Comparison of ENCODE assay signal across 10 mouse cellular contexts in the genomic region with DNA sequence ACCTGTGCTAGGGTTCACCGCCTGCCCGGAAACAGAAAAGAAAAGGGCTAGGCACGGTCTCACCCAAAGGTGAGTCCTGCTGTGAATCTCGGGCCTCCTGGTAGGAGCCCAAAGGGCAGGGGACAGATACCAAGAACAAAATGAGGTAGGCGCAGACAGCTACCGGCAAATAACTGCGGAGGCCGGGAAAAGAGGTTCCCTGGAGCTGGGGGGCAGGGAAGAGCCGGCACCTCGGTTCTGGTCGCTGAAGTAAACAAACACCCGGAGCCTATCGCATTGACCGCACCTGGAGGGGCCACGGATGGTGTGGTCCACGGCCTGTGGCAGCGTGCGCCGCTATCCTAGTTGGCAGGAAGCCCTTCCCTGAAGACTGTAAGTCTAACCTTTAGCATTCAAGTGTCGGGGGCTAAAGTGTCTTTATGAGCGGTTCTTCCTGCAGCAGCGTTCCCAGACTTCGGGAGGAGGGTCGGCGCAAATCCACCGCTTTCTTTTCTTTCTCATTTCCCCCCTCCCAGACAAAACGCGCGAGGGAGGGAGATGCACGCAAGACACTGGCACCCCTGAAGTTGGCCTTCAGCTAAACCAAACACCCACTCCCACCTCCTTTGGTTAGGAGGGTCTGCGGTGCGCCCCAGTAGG.
DNase-seq lines count a peak whose midpoint lies in the region; ATAC-seq and TF ChIP-seq lines count a peak whose summit lies in the region.
"Had no signal": no experiment of that assay in that cellular context is flagged by ENCODE, and none has a peak within 500 bp of the region (broad histone marks: within the 10 kb centered on the region; RNA-seq: fewer than 3 reads in every experiment).

No protein-coding gene starts in this region.

- 17% methylated on average over 32 of the region's 32 CpGs for WGBS in heart, embryonic 16.5 days
- 9% methylated on average over 32 of the region's 32 CpGs for WGBS in liver, embryonic 15.5 days (ENCODE audit: insufficient replicate concordance)

- H3K9me3 ChIP-seq in E14TG2a.4 (ENCODE audit: low read length), result no peaks in the 10 kb centered on the region
- H3K9me3 ChIP-seq in heart, embryonic 16.5 days (replicated peaks; ENCODE audit: control insufficient read depth, low read length), result no peaks in the 10 kb centered on the region
- no peaks in the 10 kb centered on the region for H3K9me3 ChIP-seq in liver, embryonic 15.5 days (replicated peaks)

- H3K36me3 ChIP-seq in E14TG2a.4 (ENCODE audit: insufficient read depth, low read length), result no peaks in the 10 kb centered on the region
- no peaks in the 10 kb centered on the region for H3K36me3 ChIP-seq in heart, embryonic 16.5 days (ENCODE audit: control insufficient read depth, insufficient read depth)
- no peaks in the 10 kb centered on the region for H3K36me3 ChIP-seq in liver, embryonic 15.5 days (replicated peaks)

- peak overlapping the region; percentile 65 for H3K4me3 ChIP-seq in E14TG2a.4 (replicated peaks; ENCODE audit: low read length)
- H3K4me3 ChIP-seq in heart, embryonic 16.5 days (ENCODE audit: low read length), result peak overlapping the region; percentile 42
- peak overlapping the region; percentile 17 for H3K4me3 ChIP-seq in liver, embryonic 15.5 days (replicated peaks)

- peaks cover 74% of the 10 kb centered on the region for H3K27me3 ChIP-seq in E14TG2a.4 (ENCODE audit: insufficient read depth, low read length)
- peaks cover 49% of the 10 kb centered on the region for H3K27me3 ChIP-seq in heart, embryonic 16.5 days (ENCODE audit: control insufficient read depth, insufficient read depth, low read length)
- H3K27me3 ChIP-seq in liver, embryonic 15.5 days, result peaks cover 72% of the 10 kb centered on the region

- 0 out of 2 replicates have a peak overlapping the region, but pooled peaks have one; percentile 27 for H3K9ac ChIP-seq in heart, embryonic 16.5 days (ENCODE audit: low read length)
- H3K9ac ChIP-seq in liver, embryonic 15.5 days, result no peak overlapping the region

- H3K27ac ChIP-seq in heart, embryonic 16.5 days (ENCODE audit: low read length), result no peak overlapping the region
- H3K27ac ChIP-seq in liver, embryonic 15.5 days (replicated peaks), result no peak overlapping the region

- no peak for ATAC-seq in heart, embryonic 16.5 days (replicated peaks; ENCODE audit: extremely low read depth, insufficient read depth, low FRiP score)
- no peak for ATAC-seq in liver, embryonic 15.5 days (ENCODE audit: insufficient read depth)
- ATAC-seq in megakaryocyte progenitor cell, adult 5-6 weeks (replicated peaks; ENCODE audit: poor library complexity), result no peak

- H3K4me2 ChIP-seq in heart, embryonic 16.5 days (ENCODE audit: low read depth, low read length), result peak overlapping the region; percentile 60
- H3K4me2 ChIP-seq in liver, embryonic 15.5 days, result peak overlapping the region; percentile 49

- no peak for TF ChIP-seq CTCF in E14TG2a.4 (conservative IDR thresholded peaks at IDR 0.05; ENCODE audit: low read length)

- peaks cover 66% of the 10 kb centered on the region for H3K4me1 ChIP-seq in E14TG2a.4 (replicated peaks; ENCODE audit: low read depth, low read length)
- H3K4me1 ChIP-seq in heart, embryonic 16.5 days (ENCODE audit: control insufficient read depth, insufficient read depth, low read length), result peaks cover 35% of the 10 kb centered on the region
- peaks cover 23% of the 10 kb centered on the region for H3K4me1 ChIP-seq in liver, embryonic 15.5 days (replicated peaks)

- DNase-seq in embryo, embryonic 9.5 days (ENCODE audit: extremely low spot score), result peak; percentile 16
- no peak for DNase-seq in embryo, embryonic 10.5 days (ENCODE audit: low spot score)
- DNase-seq in Muller cell, postnatal 12 days (ENCODE audit: inconsistent ontology term), result no peak
- DNase-seq in layer of hippocampus, postnatal 36 days, result no peak
- DNase-seq: B cell, adult 2 months; left cerebral cortex, postnatal 4 days had no signal
